Mouse (Mus musculus) forebrain, embryonic 12.5 days (tissue): ENCODE measurements around the gene 3425401B19Rik. TPM values are rescaled to one million over a fixed set of nuclear protein-coding genes. Genes with fewer than 3 reads are reported as not detected.

Experiments
- ATAC-seq: fragments of 200-750 bp; cut with Nextera tagmentation; 2 replicates; pipeline ENCODE4 v1.8.0; 2017; ENCODE audit warnings: moderate TSS enrichment; ENCODE audit not compliant: low FRiP score
- H3K27ac ChIP-seq: fragments of 300-500 bp; sonication (generic); 2 replicates; pipeline ENCODE4 v1.5.1; 2016; ENCODE audit warnings: mild to moderate bottlenecking
- H3K27me3 ChIP-seq: fragments of 300-500 bp; sonication (generic); 2 replicates; pipeline ENCODE4 v1.6.1; 2016; ENCODE audit warnings: mild to moderate bottlenecking
- H3K36me3 ChIP-seq: fragments of 300-500 bp; sonication (generic); replicated peaks from 2 replicates; pipeline ENCODE4 v1.6.1; 2016; ENCODE audit warnings: mild to moderate bottlenecking
- H3K4me1 ChIP-seq: fragments of 300-500 bp; sonication (generic); 2 replicates; pipeline ENCODE4 v1.6.1; 2016
- H3K4me2 ChIP-seq: fragments of 300-500 bp; sonication (generic); 2 replicates; pipeline ENCODE4 v1.6.1; 2016; ENCODE audit warnings: mild to moderate bottlenecking, moderate library complexity
- H3K4me3 ChIP-seq: fragments of 300-500 bp; sonication (generic); replicated peaks from 2 replicates; pipeline ENCODE4 v1.5.1; 2016; ENCODE audit warnings: mild to moderate bottlenecking
- H3K9ac ChIP-seq: fragments of 300-500 bp; sonication (generic); 2 replicates; pipeline ENCODE4 v1.6.1; 2016; ENCODE audit warnings: mild to moderate bottlenecking
- H3K9me3 ChIP-seq: fragments of 300-500 bp; sonication (generic); 2 replicates; pipeline ENCODE4 v1.6.1; 2016
- WGBS: fragments of 180-500 bp; shearing (Covaris S2); methylation state at CpG from one replicate; pipeline ENCODE4 v1.1.7; 2016; 5-methylcytosine and 5-hydroxymethylcytosine counted together
- polyA plus RNA-seq: library from polyadenylated mRNA; unstranded; fragments of >200 nt; fragmentation: Nextera tagmentation; extraction: Ambion mirVana; gene quantifications from 2 replicates; pipeline ENCODE4 v1.2.1, GENCODE M21; 2016

3425401B19Rik gene
- polyA plus RNA-seq, result 0.04 TPM in 1 of 2 replicates, not detected in the other

DNA sequence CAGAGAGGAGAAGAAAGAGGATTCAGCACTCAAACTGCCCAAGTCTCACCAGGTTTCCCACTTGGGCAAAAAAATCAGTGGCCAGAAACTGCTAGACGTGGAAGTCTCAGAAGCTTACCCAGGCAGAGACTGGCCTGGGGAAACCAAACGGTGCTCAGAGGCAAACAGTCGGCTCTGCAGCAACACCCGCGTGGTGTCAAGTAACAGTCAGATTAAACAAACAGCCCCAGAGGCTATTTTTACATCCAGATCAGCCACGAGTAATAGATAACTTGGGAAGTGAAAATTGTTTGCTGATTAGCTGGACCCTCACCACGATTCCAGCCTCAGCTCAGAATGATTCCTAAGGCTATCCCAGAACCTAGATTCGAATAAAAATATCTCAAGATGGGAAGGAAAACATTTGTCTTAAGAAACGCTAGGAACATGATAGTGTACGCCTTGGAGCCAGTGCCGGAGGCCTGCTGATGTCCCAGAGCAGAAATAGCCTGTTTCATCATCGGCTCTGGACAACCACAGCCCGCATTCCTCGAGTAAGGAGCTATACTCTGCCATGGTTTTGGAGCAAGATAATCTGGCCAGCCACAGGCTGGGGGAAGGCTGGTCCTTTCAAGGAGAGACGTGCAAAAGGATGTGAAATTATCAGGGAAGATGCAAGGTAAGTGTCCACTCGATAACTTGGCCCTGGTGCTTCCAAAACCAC, at the start of gene 3425401B19Rik:
TSS of gene 3425401B19Rik (minus strand) at position 170 of the 703 bp plus-strand sequence.
- ATAC-seq, result no peak
- H3K4me3 ChIP-seq, result no peak within 1 kb of the TSS
- no peaks in the 10 kb centered on the region for H3K9me3 ChIP-seq
- H3K27ac ChIP-seq, result no peak within 1 kb of the TSS
- peaks cover 18% of the 10 kb centered on the region for H3K4me1 ChIP-seq
- H3K27me3 ChIP-seq, result no peaks in the 10 kb centered on the region
- no peak within 1 kb of the TSS for H3K4me2 ChIP-seq
- no peaks in the 10 kb centered on the region for H3K36me3 ChIP-seq
- no peak within 1 kb of the TSS for H3K9ac ChIP-seq
- WGBS, result 72% methylated on average over 16 of the region's 16 CpGs

- H3K36me3 ChIP-seq, result no peaks in the 10 kb centered on the region
- H3K27ac ChIP-seq, result no peak overlapping the region
- ATAC-seq, result no peak
- no peak overlapping the region for H3K9ac ChIP-seq
- H3K4me3 ChIP-seq, result no peak overlapping the region
- 37% methylated on average over 6 of the region's 6 CpGs for WGBS
- no peaks in the 10 kb centered on the region for H3K27me3 ChIP-seq
- H3K9me3 ChIP-seq, result no peaks in the 10 kb centered on the region
- no peaks in the 10 kb centered on the region for H3K4me1 ChIP-seq
- no peak overlapping the region for H3K4me2 ChIP-seq
Observed at GRCm38 (mm10) chr14:32732961-32733360, 47.9 kb upstream of the 3425401B19Rik start.

GRCm38 (mm10) chr14:32726864-32727263, 41.8 kb upstream of the 3425401B19Rik start:
- no peak overlapping the region for H3K9ac ChIP-seq
- no peak for ATAC-seq
- H3K27ac ChIP-seq, result no peak overlapping the region
- no peaks in the 10 kb centered on the region for H3K4me1 ChIP-seq
- H3K4me3 ChIP-seq, result no peak overlapping the region
- H3K27me3 ChIP-seq, result no peaks in the 10 kb centered on the region
- H3K9me3 ChIP-seq, result no peaks in the 10 kb centered on the region
- H3K36me3 ChIP-seq, result no peaks in the 10 kb centered on the region
- H3K4me2 ChIP-seq, result no peak overlapping the region

GRCm38 (mm10) chr14:32721461-32721860, 36.4 kb upstream of the 3425401B19Rik start:
- no peak overlapping the region for H3K4me2 ChIP-seq
- ATAC-seq, result no peak
- no peak overlapping the region for H3K4me3 ChIP-seq
- H3K36me3 ChIP-seq, result no peaks in the 10 kb centered on the region
- no peaks in the 10 kb centered on the region for H3K4me1 ChIP-seq
- WGBS, result 71% methylated on average over 1 of the region's 1 CpGs
- no peak overlapping the region for H3K9ac ChIP-seq
- no peaks in the 10 kb centered on the region for H3K27me3 ChIP-seq
- no peak overlapping the region for H3K27ac ChIP-seq
- no peaks in the 10 kb centered on the region for H3K9me3 ChIP-seq

- Histone ChIP-seq H3K27me3 (no peaks in the 10 kb centered on the region), H3K4me2 (no peak overlapping the region), H3K9me3 (no peaks in the 10 kb centered on the region), H3K36me3 (no peaks in the 10 kb centered on the region), H3K9ac (no peak overlapping the region), H3K4me3 (no peak overlapping the region), H3K4me1 (no peaks in the 10 kb centered on the region), H3K27ac (no peak overlapping the region)
- ATAC-seq, result no peak
- 93% methylated on average over 6 of the region's 6 CpGs for WGBS
Observed at GRCm38 (mm10) chr14:32716763-32717439, 31.8 kb upstream of the 3425401B19Rik start.

DNA sequence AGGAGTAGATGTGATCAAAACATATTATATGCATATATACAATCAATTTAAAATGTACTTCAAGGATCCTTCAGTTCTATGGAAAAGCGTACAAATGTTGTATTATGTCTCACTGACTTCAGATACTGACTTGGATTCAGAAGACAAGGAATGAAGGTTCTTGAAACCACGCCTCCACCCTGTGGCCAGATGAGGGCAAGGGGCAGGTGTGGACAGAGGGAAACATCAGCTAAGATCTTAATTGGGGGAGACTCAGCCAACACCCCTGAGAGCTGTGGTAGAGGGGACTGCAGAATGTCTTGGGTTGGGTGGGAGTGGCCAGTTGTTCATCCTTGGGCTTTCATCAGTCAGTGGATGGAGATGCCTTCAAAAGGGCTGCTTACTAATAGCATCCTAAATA, 30.4 kb upstream of the 3425401B19Rik start:
- no peak for ATAC-seq
- 89% methylated on average over 2 of the region's 2 CpGs for WGBS
- H3K9me3 ChIP-seq, result no peaks in the 10 kb centered on the region
- no peak overlapping the region for H3K4me2 ChIP-seq
- H3K9ac ChIP-seq, result no peak overlapping the region
- H3K36me3 ChIP-seq, result no peaks in the 10 kb centered on the region
- H3K4me3 ChIP-seq, result no peak overlapping the region
- no peak overlapping the region for H3K27ac ChIP-seq
- H3K4me1 ChIP-seq, result no peaks in the 10 kb centered on the region
- no peaks in the 10 kb centered on the region for H3K27me3 ChIP-seq

- no peak overlapping the region for H3K9ac ChIP-seq
- H3K4me3 ChIP-seq, result no peak overlapping the region
- no peak for ATAC-seq
- H3K4me1 ChIP-seq, result no peaks in the 10 kb centered on the region
- H3K4me2 ChIP-seq, result no peak overlapping the region
- H3K27ac ChIP-seq, result no peak overlapping the region
- H3K9me3 ChIP-seq, result no peaks in the 10 kb centered on the region
- H3K27me3 ChIP-seq, result no peaks in the 10 kb centered on the region
- H3K36me3 ChIP-seq, result no peaks in the 10 kb centered on the region
- 82% methylated on average over 6 of the region's 6 CpGs for WGBS
Observed at GRCm38 (mm10) chr14:32715076-32715475, 30.0 kb upstream of the 3425401B19Rik start.

- no peaks in the 10 kb centered on the region for H3K36me3 ChIP-seq
- no peaks in the 10 kb centered on the region for H3K9me3 ChIP-seq
- H3K27me3 ChIP-seq, result no peaks in the 10 kb centered on the region
- ATAC-seq, result no peak
- no peak overlapping the region for H3K27ac ChIP-seq
- no peak overlapping the region for H3K4me2 ChIP-seq
- H3K4me1 ChIP-seq, result no peaks in the 10 kb centered on the region
- 98% methylated on average over 6 of the region's 6 CpGs for WGBS
- no peak overlapping the region for H3K9ac ChIP-seq
- H3K4me3 ChIP-seq, result no peak overlapping the region
Observed at GRCm38 (mm10) chr14:32709861-32710260, 24.8 kb upstream of the 3425401B19Rik start.

- Histone ChIP-seq H3K4me2 (no peak overlapping the region), H3K27ac (no peak overlapping the region), H3K36me3 (no peaks in the 10 kb centered on the region), H3K4me1 (no peaks in the 10 kb centered on the region), H3K9ac (no peak overlapping the region), H3K4me3 (no peak overlapping the region), H3K27me3 (no peaks in the 10 kb centered on the region), H3K9me3 (no peaks in the 10 kb centered on the region)
- WGBS, result 89% methylated on average over 7 of the region's 7 CpGs
- ATAC-seq, result no peak
Observed at GRCm38 (mm10) chr14:32708756-32709155, 23.7 kb upstream of the 3425401B19Rik start.

- no peak overlapping the region for H3K27ac ChIP-seq
- H3K36me3 ChIP-seq, result no peaks in the 10 kb centered on the region
- no peaks in the 10 kb centered on the region for H3K9me3 ChIP-seq
- 79% methylated on average over 8 of the region's 8 CpGs for WGBS
- no peak for ATAC-seq
- no peak overlapping the region for H3K4me2 ChIP-seq
- H3K27me3 ChIP-seq, result no peaks in the 10 kb centered on the region
- H3K9ac ChIP-seq, result no peak overlapping the region
- H3K4me3 ChIP-seq, result no peak overlapping the region
- H3K4me1 ChIP-seq, result peaks cover 2% of the 10 kb centered on the region; the same call in 1 of the 2 replicates
Observed at GRCm38 (mm10) chr14:32707938-32708337, 22.8 kb upstream of the 3425401B19Rik start.

- no peaks in the 10 kb centered on the region for H3K9me3 ChIP-seq
- 68% methylated on average over 8 of the region's 8 CpGs for WGBS
- H3K4me3 ChIP-seq, result no peak overlapping the region
- no peaks in the 10 kb centered on the region for H3K27me3 ChIP-seq
- no peak overlapping the region for H3K9ac ChIP-seq
- no peak overlapping the region for H3K4me2 ChIP-seq
- no peaks in the 10 kb centered on the region for H3K36me3 ChIP-seq
- no peak overlapping the region for H3K27ac ChIP-seq
- ATAC-seq, result no peak
- peaks cover 2% of the 10 kb centered on the region; the same call in 1 of the 2 replicates for H3K4me1 ChIP-seq
Observed at GRCm38 (mm10) chr14:32700972-32701371, 15.9 kb upstream of the 3425401B19Rik start.

GRCm38 (mm10) chr14:32698556-32698955, 13.5 kb upstream of the 3425401B19Rik start:
- no peak for ATAC-seq
- Histone ChIP-seq H3K36me3 (no peaks in the 10 kb centered on the region), H3K9me3 (no peaks in the 10 kb centered on the region)

DNA sequence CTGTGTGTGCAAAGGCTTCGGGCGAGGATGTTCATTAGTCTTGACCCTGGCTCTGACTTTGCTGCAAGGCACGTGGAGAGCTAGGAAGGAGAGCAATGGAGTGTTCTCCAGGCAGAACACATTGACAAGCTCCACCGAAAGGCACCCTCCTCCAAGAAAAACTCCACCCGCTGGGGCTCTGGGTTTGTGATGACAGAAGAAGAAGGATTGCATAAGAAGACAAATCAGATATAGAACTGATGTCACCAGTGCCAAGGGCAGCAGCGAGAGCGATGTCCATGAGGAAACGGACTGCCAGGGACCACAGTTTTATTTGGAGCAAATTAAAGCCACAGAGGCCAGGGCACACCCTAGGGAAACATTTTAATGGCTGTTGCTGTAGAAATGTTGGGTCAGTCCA, 12.7 kb upstream of the 3425401B19Rik start:
- Histone ChIP-seq H3K4me3 (no peak overlapping the region), H3K4me2 (no peak overlapping the region), H3K36me3 (no peaks in the 10 kb centered on the region), H3K9ac (no peak overlapping the region), H3K27ac (no peak overlapping the region), H3K9me3 (no peaks in the 10 kb centered on the region), H3K4me1 (no peaks in the 10 kb centered on the region), H3K27me3 (no peaks in the 10 kb centered on the region)
- WGBS, result 88% methylated on average over 8 of the region's 8 CpGs
- ATAC-seq, result no peak

More at GRCm38 (mm10) chr14:32698556-32698955, 13.5 kb upstream of the 3425401B19Rik start:
- no peak overlapping the region for H3K4me3 ChIP-seq
- 94% methylated on average over 3 of the region's 3 CpGs for WGBS
- H3K4me1 ChIP-seq, result peaks cover 1% of the 10 kb centered on the region; the same call in 1 of the 2 replicates
- H3K27ac ChIP-seq, result no peak overlapping the region
- H3K4me2 ChIP-seq, result no peak overlapping the region
- H3K27me3 ChIP-seq, result no peaks in the 10 kb centered on the region
- H3K9ac ChIP-seq, result no peak overlapping the region
